Mouse (Mus musculus): ENCODE results near the gene Cct6b.

- TF ChIP-seq CTCF (IDR thresholded peaks at IDR 0.05; ENCODE audit: borderline replicate concordance, extremely low read depth, insufficient read depth, insufficient read length): no peak
- no peak for TF ChIP-seq POLR2A (IDR thresholded peaks at IDR 0.05; ENCODE audit: borderline replicate concordance, extremely low read depth, insufficient read depth, insufficient read length, poor library complexity, severe bottlenecking)
These were observed 17.2 kb downstream of the Cct6b start for GRCm38 (mm10) chr11:82746857-82747366.
